Mouse (Mus musculus) bone marrow macrophage, adult 2 months (primary cell): Measurements from ENCODE around the gene Larp1.

Experiments used
- CTCF ChIP-seq: IDR thresholded peaks from 2 replicates; pipeline ENCODE4 v1.5.1; 2012; ENCODE audit warnings: low read depth, mild to moderate bottlenecking, low read length, moderate library complexity
- POLR2A ChIP-seq: IDR thresholded peaks from 2 replicates; pipeline ENCODE4 v1.6.1; 2012; ENCODE audit warnings: mild to moderate bottlenecking, low read depth, low read length, borderline replicate concordance

- TF ChIP-seq CTCF (no peak), POLR2A (no peak)
Measured at GRCm38 (mm10) chr11:58102146-58102545, 93.3 kb downstream of the Larp1 start.
